Mouse (Mus musculus) large intestine, adult 2 months (tissue): ENCODE results near the gene Slc7a5. TPM values are rescaled to one million over a fixed set of nuclear protein-coding genes. Genes with fewer than 3 reads are reported as not detected.

Experiments used
- DNase-seq: peaks from one replicate; pipeline ENCODE4 v3.0.0-alpha.2; 2012; ENCODE audit warnings: low read depth, low spot score
- WGBS: fragments of 180-500 bp; shearing (Covaris S2); methylation state at CpG from one replicate; pipeline ENCODE4 v1.1.7; 2018; 5-methylcytosine and 5-hydroxymethylcytosine counted together
- polyA plus RNA-seq: library from polyadenylated mRNA; depleted of rRNA; stranded (reverse); fragments of >200 nt; gene quantifications from 2 replicates; pipeline ENCODE4 v1.2.3, GENCODE M21; 2012

The Slc7a5 gene
- polyA plus RNA-seq, 1 experiment, result 19.3 TPM

GRCm38 (mm10) chr8:121911400-121911799 lies 3.9 kb upstream of the Slc7a5 start:
- WGBS, result 87% methylated on average over 6 of the region's 6 CpGs
- no peak for DNase-seq

GRCm38 (mm10) chr8:121909663-121910062 lies 2.2 kb upstream of the Slc7a5 start:
- WGBS, result 1% methylated on average over 6 of the region's 6 CpGs
- peak; percentile 64 for DNase-seq

GRCm38 (mm10) chr8:121909148-121909541 lies 1.7 kb upstream of the Slc7a5 start:
- 45% methylated on average over 8 of the region's 8 CpGs for WGBS
- no peak for DNase-seq

GRCm38 (mm10) chr8:121908378-121909147 lies 1.1 kb upstream of the Slc7a5 start:
- DNase-seq, result no peak
- WGBS, result 62% methylated on average over 8 of the region's 8 CpGs

GRCm38 (mm10) chr8:121906542-121907512 lies 667 bp downstream of the Slc7a5 start:
- under 1% methylated on average over 72 of the region's 72 CpGs for WGBS

GRCm38 (mm10) chr8:121905864-121906263 lies 1.6 kb downstream of the Slc7a5 start:
- WGBS, result 22% methylated on average over 5 of the region's 5 CpGs
- no peak for DNase-seq

More at GRCm38 (mm10) chr8:121906542-121907512, 667 bp downstream of the Slc7a5 start:
- peak; percentile 62 for DNase-seq

GRCm38 (mm10) chr8:121905420-121905819 lies 2.1 kb downstream of the Slc7a5 start:
- WGBS, result 27% methylated on average over 1 of the region's 1 CpGs
- no peak for DNase-seq

GRCm38 (mm10) chr8:121904999-121905398 lies 2.5 kb downstream of the Slc7a5 start:
- DNase-seq, result no peak
- WGBS, result 75% methylated on average over 9 of the region's 9 CpGs

GRCm38 (mm10) chr8:121903977-121904376 lies 3.5 kb downstream of the Slc7a5 start:
- WGBS, result 67% methylated on average over 6 of the region's 6 CpGs
- no peak for DNase-seq

- WGBS, result 57% methylated on average over 8 of the region's 8 CpGs
- no peak for DNase-seq
Observed at GRCm38 (mm10) chr8:121901498-121902236, 5.8 kb downstream of the Slc7a5 start.

GRCm38 (mm10) chr8:121899180-121900044 lies 8.1 kb downstream of the Slc7a5 start:
- 79% methylated on average over 18 of the region's 18 CpGs for WGBS
- DNase-seq, result no peak

GRCm38 (mm10) chr8:121898401-121898931 lies 9.0 kb downstream of the Slc7a5 start:
- 3% methylated on average over 4 of the region's 4 CpGs for WGBS
- DNase-seq, result peak; percentile 79

GRCm38 (mm10) chr8:121897871-121898381 lies 9.6 kb downstream of the Slc7a5 start:
- WGBS, result 8% methylated on average over 7 of the region's 7 CpGs
- DNase-seq, result peak; percentile 59

- DNase-seq, result no peak
- 48% methylated on average over 9 of the region's 9 CpGs for WGBS
Observed at GRCm38 (mm10) chr8:121897205-121897604, 10.3 kb downstream of the Slc7a5 start.

- DNase-seq, result no peak
- 46% methylated on average over 12 of the region's 12 CpGs for WGBS
Observed at GRCm38 (mm10) chr8:121896476-121897145, 10.9 kb downstream of the Slc7a5 start.

- 60% methylated on average over 7 of the region's 7 CpGs for WGBS
Observed at GRCm38 (mm10) chr8:121895910-121896309, 11.6 kb downstream of the Slc7a5 start.

GRCm38 (mm10) chr8:121892875-121893274 lies 14.6 kb downstream of the Slc7a5 start:
- DNase-seq, result no peak
- 75% methylated on average over 5 of the region's 5 CpGs for WGBS

More at GRCm38 (mm10) chr8:121895910-121896309, 11.6 kb downstream of the Slc7a5 start:
- no peak for DNase-seq
